Mouse (Mus musculus) forebrain, postnatal 0 days (tissue): ENCODE results near the gene Olfr1371. TPM values are rescaled to one million over a fixed set of nuclear protein-coding genes. Genes with fewer than 3 reads are reported as not detected.

Source experiments
- ATAC-seq: fragments of 200-750 bp; cut with Nextera tagmentation; 2 replicates; pipeline ENCODE4 v1.8.0; 2017; ENCODE audit warnings: mild to moderate bottlenecking, moderate library complexity
- DNase-seq: peaks from one replicate; pipeline ENCODE4 v3.0.0-alpha.2; 2015
- H3K27ac ChIP-seq: fragments of 300-500 bp; sonication (generic); 2 replicates; pipeline ENCODE4 v1.5.1; 2014; ENCODE audit warnings: low read depth, mild to moderate bottlenecking, antibody characterized with exemption, low read length, moderate library complexity, mixed read lengths
- H3K27me3 ChIP-seq: fragments of 300-500 bp; sonication (generic); 2 replicates; pipeline ENCODE4 v1.6.1; 2014; ENCODE audit warnings: mild to moderate bottlenecking, low read length, mixed read lengths; ENCODE audit not compliant: insufficient read depth
- H3K36me3 ChIP-seq: fragments of 300-500 bp; sonication (generic); 2 replicates; pipeline ENCODE4 v1.6.1; 2014; ENCODE audit warnings: mild to moderate bottlenecking, moderate library complexity; ENCODE audit not compliant: insufficient read depth
- H3K4me1 ChIP-seq: fragments of 300-500 bp; sonication (generic); 2 replicates; pipeline ENCODE4 v1.6.1; 2014; ENCODE audit warnings: antibody characterized with exemption; ENCODE audit not compliant: insufficient read depth
- H3K4me2 ChIP-seq: fragments of 300-500 bp; sonication (generic); 2 replicates; pipeline ENCODE4 v1.6.1; 2014; ENCODE audit warnings: low read depth, mild to moderate bottlenecking, moderate library complexity
- H3K4me3 ChIP-seq: fragments of 300-500 bp; sonication (generic); 2 replicates; pipeline ENCODE4 v1.5.1; 2014; ENCODE audit warnings: low read depth, low read length, mixed read lengths
- H3K9ac ChIP-seq: fragments of 300-500 bp; sonication (generic); 2 replicates; pipeline ENCODE4 v1.6.1; 2014; ENCODE audit warnings: mild to moderate bottlenecking
- H3K9me3 ChIP-seq: fragments of 300-500 bp; sonication (generic); 2 replicates; pipeline ENCODE4 v1.6.1; 2016; ENCODE audit warnings: low read length
- CTCF ChIP-seq: sonication (generic); IDR thresholded peaks from 2 replicates; pipeline ENCODE4 v1.5.1; 2016; ENCODE audit warnings: antibody characterized with exemption, control low read depth, low read depth
- WGBS: fragments of 180-500 bp; shearing (Covaris S2); extraction: QIAGEN DNeasy Blood & Tissue Kit; methylation state at CpG from one replicate; pipeline ENCODE4 v1.1.7; 2014; 5-methylcytosine and 5-hydroxymethylcytosine counted together
- polyA plus RNA-seq: library from polyadenylated mRNA; unstranded; fragments of >200 nt; fragmentation: Nextera tagmentation; extraction: Ambion mirVana; gene quantifications from 2 replicates; pipeline ENCODE4 v1.2.1, GENCODE M21; 2015
- total RNA-seq: library from RNA; depleted of rRNA; stranded (reverse); fragments of >200 nt; gene quantifications from 2 replicates; pipeline ENCODE4 v1.2.3, GENCODE M21; 2014

Olfr1371 gene
- total and polyA plus RNA-seq, 2 experiments from 2014 or later = not detected

GRCm38 (mm10) chr11:52253674-52254375 lies 40.0 kb upstream of the Olfr1371 start:
- H3K4me3 ChIP-seq = no peak overlapping the region
- peaks cover 7% of the 10 kb centered on the region; the same call in 1 of the 2 replicates for H3K36me3 ChIP-seq
- H3K27me3 ChIP-seq = no peaks in the 10 kb centered on the region
- H3K4me2 ChIP-seq = no peak overlapping the region
- no peaks in the 10 kb centered on the region for H3K9me3 ChIP-seq
- no peak overlapping the region for H3K9ac ChIP-seq
- ATAC-seq (peak; percentile 83), DNase-seq (peak; percentile 77)
- WGBS = 65% methylated on average over 11 of the region's 11 CpGs
- peak; percentile 93 for TF ChIP-seq CTCF
- H3K4me1 ChIP-seq = no peaks in the 10 kb centered on the region
- no peak overlapping the region for H3K27ac ChIP-seq

GRCm38 (mm10) chr11:52252692-52253091 lies 38.9 kb upstream of the Olfr1371 start:
- no peaks in the 10 kb centered on the region for H3K4me1 ChIP-seq
- no peak overlapping the region for H3K4me2 ChIP-seq
- TF ChIP-seq CTCF = no peak
- DNase-seq = no peak
- WGBS = 74% methylated on average over 1 of the region's 1 CpGs
- no peak overlapping the region for H3K27ac ChIP-seq
- no peak for ATAC-seq
- no peak overlapping the region for H3K4me3 ChIP-seq
- H3K9me3 ChIP-seq = no peaks in the 10 kb centered on the region
- no peak overlapping the region for H3K9ac ChIP-seq
- H3K27me3 ChIP-seq = no peaks in the 10 kb centered on the region
- peaks cover 7% of the 10 kb centered on the region for H3K36me3 ChIP-seq

DNA sequence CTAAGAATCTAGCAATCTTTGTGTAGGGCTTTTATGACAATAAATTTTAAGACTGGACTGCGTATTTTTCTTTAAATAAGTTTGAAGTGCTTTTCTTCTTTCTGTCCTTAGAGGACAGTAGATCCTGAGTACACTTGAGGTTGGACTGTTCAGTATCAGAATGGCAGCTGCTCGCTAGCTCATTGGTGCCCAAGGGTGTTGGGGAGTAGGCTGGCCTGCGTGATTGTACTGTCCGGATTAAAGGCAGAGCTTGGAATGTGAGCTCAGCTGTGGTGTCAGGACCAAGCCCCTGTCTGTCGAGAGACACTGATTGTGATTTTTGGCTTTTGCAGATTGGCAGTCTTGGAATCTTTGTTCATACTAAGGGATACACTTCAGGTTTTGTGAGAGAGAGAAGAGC lies 38.0 kb upstream of the Olfr1371 start:
- TF ChIP-seq CTCF = no peak
- Histone ChIP-seq H3K27ac (no peak overlapping the region), H3K4me2 (no peak overlapping the region), H3K9me3 (no peaks in the 10 kb centered on the region), H3K9ac (no peak overlapping the region), H3K4me1 (no peaks in the 10 kb centered on the region), H3K36me3 (peaks cover 13% of the 10 kb centered on the region), H3K27me3 (no peaks in the 10 kb centered on the region), H3K4me3 (no peak overlapping the region)
- no peak for ATAC-seq
- 72% methylated on average over 5 of the region's 5 CpGs for WGBS
- DNase-seq = no peak

DNA sequence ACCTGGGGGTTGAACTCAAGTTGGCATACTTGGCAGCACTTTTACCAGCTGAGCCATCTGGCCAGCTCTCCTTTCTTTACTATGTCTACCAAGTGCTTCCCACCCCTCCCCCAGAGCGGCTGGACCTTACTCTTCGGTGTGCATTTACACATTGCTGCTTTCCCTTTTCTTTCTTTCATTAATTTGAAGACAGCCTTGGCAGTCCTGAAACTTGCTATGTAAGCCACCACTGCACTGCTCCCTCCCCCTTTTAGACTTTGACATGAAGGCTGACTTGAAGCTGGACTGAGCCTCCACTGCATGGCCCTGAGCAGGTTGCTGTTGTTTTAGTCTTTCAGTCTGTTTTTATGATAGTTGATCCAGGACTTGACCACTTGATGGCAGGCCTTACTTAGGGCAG lies 35.7 kb upstream of the Olfr1371 start:
- DNase-seq = no peak
- Histone ChIP-seq H3K9me3 (no peaks in the 10 kb centered on the region), H3K27me3 (no peaks in the 10 kb centered on the region), H3K36me3 (peaks cover 24% of the 10 kb centered on the region), H3K4me3 (no peak overlapping the region), H3K4me1 (no peaks in the 10 kb centered on the region), H3K4me2 (no peak overlapping the region), H3K9ac (no peak overlapping the region), H3K27ac (no peak overlapping the region)
- no peak for ATAC-seq
- 71% methylated on average over 2 of the region's 2 CpGs for WGBS
- TF ChIP-seq CTCF = no peak

DNA sequence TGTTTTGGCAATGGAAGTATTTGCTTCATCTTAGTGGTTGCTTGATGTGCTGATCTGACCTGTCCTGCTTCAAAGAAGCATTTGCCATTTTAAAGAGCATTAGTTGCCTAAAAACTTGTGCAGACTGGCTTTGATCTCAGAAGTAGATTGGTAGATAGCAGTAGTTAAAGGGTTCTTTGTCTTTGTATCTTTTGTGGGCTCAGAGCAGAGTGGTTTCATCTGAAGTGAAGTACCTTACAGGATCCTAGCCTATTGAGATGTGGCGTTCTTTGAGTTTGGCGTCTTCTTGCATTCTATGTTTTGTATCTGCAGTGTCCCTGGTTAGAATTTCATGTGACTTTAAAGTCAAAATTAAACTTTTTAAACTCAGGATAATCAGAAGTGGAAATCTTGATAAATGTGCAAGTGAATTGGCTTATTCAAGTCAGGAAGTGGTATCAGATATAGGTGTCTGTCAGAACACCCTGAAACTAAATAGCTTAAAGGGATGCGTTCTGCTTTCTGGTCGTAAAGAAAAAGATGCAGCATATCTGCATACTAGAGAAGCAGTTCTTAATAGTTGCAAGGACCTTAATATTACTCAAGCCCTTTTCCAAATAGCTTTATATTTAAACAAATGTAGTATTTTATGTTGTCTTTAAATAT lies 27.2 kb upstream of the Olfr1371 start:
- Histone ChIP-seq H3K4me1 (no peaks in the 10 kb centered on the region), H3K27me3 (no peaks in the 10 kb centered on the region), H3K4me2 (no peak overlapping the region), H3K9me3 (no peaks in the 10 kb centered on the region), H3K4me3 (no peak overlapping the region), H3K27ac (no peak overlapping the region), H3K9ac (no peak overlapping the region), H3K36me3 (peaks cover 47% of the 10 kb centered on the region)
- no peak for DNase-seq
- no peak for ATAC-seq
- 84% methylated on average over 4 of the region's 4 CpGs for WGBS
- TF ChIP-seq CTCF = no peak

DNA sequence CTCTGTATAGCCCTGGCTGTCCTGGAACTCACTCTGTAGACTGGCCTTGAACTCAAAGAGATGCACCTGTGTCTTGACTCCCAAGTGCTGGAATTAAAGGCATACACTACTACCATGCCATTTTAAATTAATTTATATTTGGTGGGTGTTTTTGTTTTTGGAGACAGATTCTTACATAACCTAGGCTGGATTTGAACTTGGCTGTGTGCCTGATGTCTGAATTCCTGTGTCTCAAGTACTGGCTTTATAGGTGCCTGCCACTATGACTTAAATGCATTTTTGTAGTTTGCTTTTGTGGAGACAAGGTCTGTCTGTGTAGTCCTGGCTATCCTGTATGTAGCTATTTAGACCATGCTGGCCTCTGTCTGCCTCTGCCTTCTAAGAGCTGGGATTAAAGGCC lies 20.7 kb upstream of the Olfr1371 start:
- no peak overlapping the region for H3K4me3 ChIP-seq
- H3K4me1 ChIP-seq = peaks cover 19% of the 10 kb centered on the region
- H3K27me3 ChIP-seq = no peaks in the 10 kb centered on the region
- TF ChIP-seq CTCF = no peak
- no peak overlapping the region for H3K4me2 ChIP-seq
- no peak for DNase-seq
- no peaks in the 10 kb centered on the region for H3K9me3 ChIP-seq
- no peak for ATAC-seq
- H3K27ac ChIP-seq = no peak overlapping the region
- no peak overlapping the region for H3K9ac ChIP-seq
- H3K36me3 ChIP-seq = peaks cover 20% of the 10 kb centered on the region

DNA sequence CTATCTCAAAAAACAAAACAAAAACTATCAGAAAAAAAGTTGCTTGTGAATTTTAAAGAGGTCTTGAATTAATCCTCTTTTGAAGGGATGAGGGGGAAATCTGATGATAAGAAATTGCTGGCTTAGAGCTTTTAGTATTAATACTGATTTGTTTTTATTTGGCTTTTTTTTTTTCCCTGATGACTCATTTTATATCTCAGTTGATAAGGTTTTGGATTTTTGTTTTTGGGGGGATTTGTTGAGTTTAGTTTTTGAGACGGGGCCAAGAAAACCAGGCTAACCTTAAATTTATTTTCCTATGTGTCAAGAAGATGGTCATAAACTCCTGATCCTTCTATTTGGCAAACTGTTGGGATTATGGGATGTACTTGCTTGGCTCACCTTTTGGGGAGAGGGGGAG lies 20.1 kb upstream of the Olfr1371 start:
- no peak for ATAC-seq

More for the DNA sequence above, 20.1 kb upstream of the Olfr1371 start:
- no peaks in the 10 kb centered on the region for H3K27me3 ChIP-seq
- TF ChIP-seq CTCF = no peak
- WGBS = 98% methylated on average over 1 of the region's 1 CpGs
- peaks cover 19% of the 10 kb centered on the region for H3K4me1 ChIP-seq
- H3K36me3 ChIP-seq = peaks cover 14% of the 10 kb centered on the region
- DNase-seq = no peak
- H3K4me3 ChIP-seq = no peak overlapping the region
- no peak overlapping the region for H3K9ac ChIP-seq
- peak overlapping the region; percentile 75 for H3K4me2 ChIP-seq
- H3K9me3 ChIP-seq = no peaks in the 10 kb centered on the region
- no peak overlapping the region for H3K27ac ChIP-seq
